Mouse (Mus musculus): ENCODE measurements at regions not wholly inside any gene's neighbourhood (a gene's known extent, or its start where the extent isn't known, plus 50 kb on each side); places are given as distances from the start of the nearest gene placed in this dataset.

- 23% methylated on average over 13 of the region's 13 CpGs for WGBS
- no peak for ATAC-seq
- Histone ChIP-seq H3K9ac (ENCODE audit: low read depth, low read length) (no peak overlapping the region), H3K4me3 (ENCODE audit: low read length) (no peak overlapping the region), H3K4me1 (ENCODE audit: control insufficient read depth, insufficient read depth, low read length) (no peaks in the 10 kb centered on the region), H3K36me3 (ENCODE audit: control insufficient read depth, insufficient read depth, low read length) (no peaks in the 10 kb centered on the region), H3K4me2 (ENCODE audit: low read depth, low read length) (no peak overlapping the region), H3K27ac (ENCODE audit: low read length) (no peak overlapping the region), H3K9me3 (ENCODE audit: control insufficient read depth, low read length) (no peaks in the 10 kb centered on the region), H3K27me3 (replicated peaks; ENCODE audit: control insufficient read depth, insufficient read depth, low read length) (0 out of 2 replicates have a peak, but pooled peaks cover 3% of the 10 kb centered on the region)
These were observed 66.1 kb upstream of the Tbx5 start for GRCm38 (mm10) chr5:119766372-119766771.

DNA sequence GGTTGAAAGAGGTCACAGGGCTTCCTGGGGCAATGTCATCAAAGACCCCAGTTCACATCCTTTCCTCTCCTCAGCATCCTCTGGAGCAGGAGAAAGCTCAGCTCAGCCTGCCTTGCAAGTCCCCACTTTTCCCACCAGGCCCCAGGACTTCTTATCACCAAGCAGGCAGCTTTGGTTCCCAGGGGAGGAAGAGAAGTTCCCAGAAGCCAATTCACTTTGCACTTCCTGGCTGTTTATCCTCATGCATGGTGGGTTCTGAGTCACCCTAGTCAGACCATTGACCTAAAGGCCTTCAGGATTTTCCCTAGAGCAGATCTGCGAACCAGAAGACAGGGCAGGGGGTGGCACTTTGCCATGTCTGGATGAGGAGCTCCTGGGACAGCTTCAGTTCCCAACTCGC, 61.5 kb upstream of the Tbx5 start:
- H3K4me3 ChIP-seq (ENCODE audit: low read length), result no peak overlapping the region
- H3K4me2 ChIP-seq (ENCODE audit: low read depth, low read length), result no peak overlapping the region
- no peak for ATAC-seq
- H3K27me3 ChIP-seq (replicated peaks; ENCODE audit: control insufficient read depth, insufficient read depth, low read length), result no peaks in the 10 kb centered on the region; the same call in 1 of the 2 replicates
- H3K36me3 ChIP-seq (ENCODE audit: control insufficient read depth, insufficient read depth, low read length), result no peaks in the 10 kb centered on the region
- no peak overlapping the region for H3K9ac ChIP-seq (ENCODE audit: low read depth, low read length)
- no peaks in the 10 kb centered on the region for H3K9me3 ChIP-seq (ENCODE audit: control insufficient read depth, low read length)
- H3K27ac ChIP-seq (ENCODE audit: low read length), result no peak overlapping the region
- no peaks in the 10 kb centered on the region for H3K4me1 ChIP-seq (ENCODE audit: control insufficient read depth, insufficient read depth, low read length)
- WGBS, result 52% methylated on average over 2 of the region's 2 CpGs

DNA sequence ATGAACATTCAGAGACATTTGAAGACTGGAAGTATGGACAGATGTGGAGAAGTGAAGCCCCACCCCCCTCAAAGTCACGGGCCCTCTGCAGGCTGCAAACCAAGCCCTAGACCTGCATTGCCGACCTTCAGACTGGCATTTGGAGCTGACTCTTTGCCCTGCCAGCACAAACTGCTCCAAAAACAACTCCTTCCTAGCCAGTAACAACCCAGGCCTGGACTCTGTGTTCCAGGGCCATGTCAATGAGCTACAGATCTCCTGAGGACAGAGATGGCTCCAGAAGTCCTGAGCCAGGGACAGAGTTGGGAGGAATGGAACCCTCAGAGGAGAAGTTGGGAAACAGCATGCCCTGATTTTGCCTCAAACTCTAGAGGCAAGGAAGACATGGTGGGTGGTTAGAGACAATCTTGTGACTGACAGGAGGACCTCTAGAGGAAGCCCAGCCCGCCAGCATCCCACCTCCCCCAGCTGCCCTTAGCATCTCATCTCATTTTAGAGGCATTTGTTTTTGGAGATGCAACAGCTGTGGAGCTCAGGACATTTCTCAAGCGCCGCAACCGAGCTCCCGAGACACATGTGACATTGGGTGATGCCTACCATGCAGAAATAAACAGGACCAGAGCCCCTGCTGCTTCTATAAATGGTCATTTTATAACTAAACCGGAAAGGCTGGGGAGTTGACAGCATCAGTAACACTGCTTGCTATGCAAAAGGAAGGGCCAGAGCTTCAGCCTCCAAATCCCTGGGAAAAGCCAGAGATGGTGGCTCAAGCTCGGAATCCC, 56.2 kb upstream of the Tbx5 start:
- Histone ChIP-seq H3K27ac (ENCODE audit: low read length) (no peak overlapping the region), H3K4me2 (ENCODE audit: low read depth, low read length) (no peak overlapping the region), H3K9ac (ENCODE audit: low read depth, low read length) (no peak overlapping the region), H3K36me3 (ENCODE audit: control insufficient read depth, insufficient read depth, low read length) (no peaks in the 10 kb centered on the region), H3K4me1 (ENCODE audit: control insufficient read depth, insufficient read depth, low read length) (no peaks in the 10 kb centered on the region), H3K4me3 (ENCODE audit: low read length) (no peak overlapping the region), H3K27me3 (replicated peaks; ENCODE audit: control insufficient read depth, insufficient read depth, low read length) (peaks cover 5% of the 10 kb centered on the region; the same call in 1 of the 2 replicates), H3K9me3 (ENCODE audit: control insufficient read depth, low read length) (no peaks in the 10 kb centered on the region)
- ATAC-seq, result no peak
- 60% methylated on average over 9 of the region's 9 CpGs for WGBS

GRCm38 (mm10) chr5:119777836-119778235, 54.6 kb upstream of the Tbx5 start:
- H3K9ac ChIP-seq (ENCODE audit: low read depth, low read length), result no peak overlapping the region
- ATAC-seq, result no peak
- H3K4me3 ChIP-seq (ENCODE audit: low read length), result no peak overlapping the region
- 15% methylated on average over 2 of the region's 2 CpGs for WGBS
- H3K9me3 ChIP-seq (ENCODE audit: control insufficient read depth, low read length), result no peaks in the 10 kb centered on the region
- peaks cover 5% of the 10 kb centered on the region; the same call in 1 of the 2 replicates for H3K27me3 ChIP-seq (replicated peaks; ENCODE audit: control insufficient read depth, insufficient read depth, low read length)
- H3K36me3 ChIP-seq (ENCODE audit: control insufficient read depth, insufficient read depth, low read length), result no peaks in the 10 kb centered on the region
- no peak overlapping the region for H3K4me2 ChIP-seq (ENCODE audit: low read depth, low read length)
- no peaks in the 10 kb centered on the region for H3K4me1 ChIP-seq (ENCODE audit: control insufficient read depth, insufficient read depth, low read length)
- no peak overlapping the region for H3K27ac ChIP-seq (ENCODE audit: low read length)

DNA sequence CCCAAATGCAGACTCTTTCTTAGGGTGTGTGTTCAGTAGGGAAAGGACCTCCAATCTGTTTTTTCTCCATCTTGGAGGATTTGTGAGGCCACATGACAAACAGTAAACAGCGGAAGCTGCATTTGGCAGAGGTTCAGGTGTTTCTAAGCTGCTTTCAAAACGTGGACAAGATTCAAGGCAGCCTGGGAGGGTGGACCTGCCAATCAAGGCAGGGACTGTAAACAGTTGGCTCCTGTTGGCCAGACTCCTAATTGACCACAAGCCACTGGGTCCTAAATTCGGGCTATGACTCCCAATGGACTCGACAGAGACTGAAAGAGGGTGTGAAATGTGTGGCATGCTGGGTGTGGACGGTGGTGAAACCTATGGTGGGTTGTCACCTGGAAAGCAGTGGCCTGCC, 51.1 kb upstream of the Tbx5 start:
- Histone ChIP-seq H3K9me3 (ENCODE audit: control insufficient read depth, low read length) (no peaks in the 10 kb centered on the region), H3K4me3 (ENCODE audit: low read length) (no peak overlapping the region), H3K4me1 (ENCODE audit: control insufficient read depth, insufficient read depth, low read length) (no peaks in the 10 kb centered on the region), H3K4me2 (ENCODE audit: low read depth, low read length) (no peak overlapping the region), H3K36me3 (ENCODE audit: control insufficient read depth, insufficient read depth, low read length) (no peaks in the 10 kb centered on the region), H3K27me3 (replicated peaks; ENCODE audit: control insufficient read depth, insufficient read depth, low read length) (peaks cover 5% of the 10 kb centered on the region; the same call in 1 of the 2 replicates), H3K9ac (ENCODE audit: low read depth, low read length) (no peak overlapping the region), H3K27ac (ENCODE audit: low read length) (no peak overlapping the region)
- ATAC-seq, result no peak
- WGBS, result 50% methylated on average over 5 of the region's 5 CpGs
